Mouse (Mus musculus): ENCODE results near the gene Cstad. TPM values are rescaled to one million over a fixed set of nuclear protein-coding genes. Genes with fewer than 3 reads are reported as not detected.
A peak's percentile ranks its signal among the peaks of the same experiment; 100 is the strongest.

Gene Cstad
- polyA plus RNA-seq, 1 experiment from 2014 or later: 1.3 TPM

DNA sequence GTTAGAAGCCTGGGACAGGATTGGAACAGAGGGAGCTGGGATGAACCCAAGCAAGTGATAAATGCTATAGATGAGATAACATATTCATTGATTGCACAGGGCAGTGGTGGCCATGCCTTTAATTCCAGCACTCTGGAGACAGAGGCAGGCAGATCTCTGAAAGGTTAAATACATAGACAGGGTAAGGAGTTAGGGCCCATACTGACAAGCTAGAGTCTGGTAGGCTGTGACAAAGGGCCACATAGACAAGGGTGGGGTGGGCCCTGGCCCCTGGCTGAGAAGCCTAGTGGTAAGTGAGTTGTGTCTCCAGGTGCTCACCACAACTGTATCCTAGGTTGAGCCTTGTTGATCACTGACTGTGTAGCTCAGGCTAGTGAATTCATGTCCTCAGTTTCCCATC is 7.6 kb downstream of the Cstad start:
- peaks cover 41% of the 10 kb centered on the region for H3K4me1 ChIP-seq (ENCODE audit: control insufficient read depth, insufficient read depth, low read length)
- H3K36me3 ChIP-seq (ENCODE audit: control insufficient read depth, insufficient read depth, low read length): no peaks in the 10 kb centered on the region
- H3K4me2 ChIP-seq (ENCODE audit: low read depth, low read length): no peak overlapping the region
- H3K9ac ChIP-seq (replicated peaks; ENCODE audit: low read depth, low read length): no peak overlapping the region
- H3K27me3 ChIP-seq (ENCODE audit: control insufficient read depth, insufficient read depth, low read length): no peaks in the 10 kb centered on the region
- no peak overlapping the region for H3K4me3 ChIP-seq (ENCODE audit: low read depth, low read length)
- H3K27ac ChIP-seq (ENCODE audit: low read depth, low read length): no peak overlapping the region
- no peak for ATAC-seq (ENCODE audit: low read depth)
- no peaks in the 10 kb centered on the region for H3K9me3 ChIP-seq (ENCODE audit: control insufficient read depth, low read length)

DNA sequence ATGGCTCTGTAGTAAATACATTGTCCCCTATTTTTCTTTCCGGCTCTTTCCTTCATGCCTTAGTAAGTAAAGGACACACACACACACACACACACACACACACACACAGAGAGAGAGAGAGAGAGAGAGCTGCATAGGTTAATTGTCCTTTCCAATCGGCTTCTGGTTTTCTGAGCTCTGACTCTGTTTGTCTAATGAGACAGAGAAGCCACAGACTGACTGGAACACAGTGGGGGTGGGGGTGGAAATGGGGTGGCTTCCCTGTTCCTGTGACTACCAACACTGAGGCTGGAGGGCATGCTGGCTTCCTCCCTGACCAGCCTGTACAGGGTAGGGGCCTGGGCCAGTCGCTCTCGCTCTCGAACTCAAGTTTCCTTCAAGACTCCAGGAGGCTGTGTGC is 8.9 kb downstream of the Cstad start:
- no peak for ATAC-seq (ENCODE audit: low read depth)
- Histone ChIP-seq H3K9me3 (ENCODE audit: control insufficient read depth, low read length) (no peaks in the 10 kb centered on the region), H3K4me3 (ENCODE audit: low read depth, low read length) (no peak overlapping the region), H3K4me2 (ENCODE audit: low read depth, low read length) (no peak overlapping the region), H3K4me1 (ENCODE audit: control insufficient read depth, insufficient read depth, low read length) (peaks cover 53% of the 10 kb centered on the region), H3K27me3 (ENCODE audit: control insufficient read depth, insufficient read depth, low read length) (no peaks in the 10 kb centered on the region), H3K27ac (ENCODE audit: low read depth, low read length) (no peak overlapping the region), H3K36me3 (ENCODE audit: control insufficient read depth, insufficient read depth, low read length) (no peaks in the 10 kb centered on the region), H3K9ac (replicated peaks; ENCODE audit: low read depth, low read length) (no peak overlapping the region)
- WGBS: 70% methylated on average over 5 of the region's 5 CpGs

- Histone ChIP-seq H3K4me2 (ENCODE audit: low read depth, low read length) (peak overlapping the region; percentile 34), H3K4me3 (ENCODE audit: low read depth, low read length) (no peak overlapping the region), H3K4me1 (ENCODE audit: control insufficient read depth, insufficient read depth, low read length) (peaks cover 53% of the 10 kb centered on the region), H3K27me3 (ENCODE audit: control insufficient read depth, insufficient read depth, low read length) (no peaks in the 10 kb centered on the region), H3K27ac (ENCODE audit: low read depth, low read length) (peak overlapping the region; percentile 89; the same call in 1 of the 2 replicates), H3K9me3 (ENCODE audit: control insufficient read depth, low read length) (no peaks in the 10 kb centered on the region), H3K9ac (replicated peaks; ENCODE audit: low read depth, low read length) (no peak overlapping the region), H3K36me3 (ENCODE audit: control insufficient read depth, insufficient read depth, low read length) (no peaks in the 10 kb centered on the region)
- ATAC-seq (ENCODE audit: low read depth): no peak
- WGBS: 3% methylated on average over 32 of the region's 32 CpGs
These were observed 10.3 kb downstream of the Cstad start for GRCm38 (mm10) chr2:30604880-30605761.

DNA sequence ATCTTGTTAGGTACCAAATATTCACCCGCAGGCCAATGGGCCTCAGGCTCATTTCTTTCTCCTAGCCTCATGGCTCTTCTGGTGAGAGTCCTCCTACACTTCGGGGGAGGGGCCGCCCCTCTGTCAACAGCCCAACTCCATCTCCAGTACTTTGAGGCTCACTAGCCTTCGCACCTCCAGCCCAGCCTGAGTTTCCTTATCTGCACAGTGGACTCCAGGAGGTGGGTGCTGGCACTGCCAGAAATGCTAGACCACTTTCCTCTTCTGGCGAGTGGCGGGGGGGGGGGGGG is 10.9 kb downstream of the Cstad start:
- H3K27ac ChIP-seq (ENCODE audit: low read depth, low read length): peak overlapping the region; percentile 89; the same call in 1 of the 2 replicates
- no peaks in the 10 kb centered on the region for H3K36me3 ChIP-seq (ENCODE audit: control insufficient read depth, insufficient read depth, low read length)
- WGBS: 12% methylated on average over 4 of the region's 6 CpGs
- H3K4me1 ChIP-seq (ENCODE audit: control insufficient read depth, insufficient read depth, low read length): peaks cover 50% of the 10 kb centered on the region
- no peak overlapping the region for H3K9ac ChIP-seq (replicated peaks; ENCODE audit: low read depth, low read length)
- no peak for ATAC-seq (ENCODE audit: low read depth)
- H3K4me3 ChIP-seq (ENCODE audit: low read depth, low read length): no peak overlapping the region
- H3K9me3 ChIP-seq (ENCODE audit: control insufficient read depth, low read length): no peaks in the 10 kb centered on the region
- no peaks in the 10 kb centered on the region for H3K27me3 ChIP-seq (ENCODE audit: control insufficient read depth, insufficient read depth, low read length)
- peak overlapping the region; percentile 34; the same call in 1 of the 2 replicates for H3K4me2 ChIP-seq (ENCODE audit: low read depth, low read length)

- Histone ChIP-seq H3K27ac (ENCODE audit: low read depth, low read length) (peak overlapping the region; percentile 89), H3K9me3 (ENCODE audit: control insufficient read depth, low read length) (no peaks in the 10 kb centered on the region), H3K4me3 (ENCODE audit: low read depth, low read length) (no peak overlapping the region), H3K9ac (replicated peaks; ENCODE audit: low read depth, low read length) (peak overlapping the region; percentile 16; the same call in 1 of the 2 replicates), H3K27me3 (ENCODE audit: control insufficient read depth, insufficient read depth, low read length) (no peaks in the 10 kb centered on the region), H3K4me2 (ENCODE audit: low read depth, low read length) (peak overlapping the region; percentile 17; the same call in 1 of the 2 replicates), H3K4me1 (ENCODE audit: control insufficient read depth, insufficient read depth, low read length) (peaks cover 41% of the 10 kb centered on the region), H3K36me3 (ENCODE audit: control insufficient read depth, insufficient read depth, low read length) (no peaks in the 10 kb centered on the region)
- 2% methylated on average over 23 of the region's 23 CpGs for WGBS
- ATAC-seq (ENCODE audit: low read depth): peak; percentile 57
These were observed 11.8 kb downstream of the Cstad start for GRCm38 (mm10) chr2:30606621-30607052.

DNA sequence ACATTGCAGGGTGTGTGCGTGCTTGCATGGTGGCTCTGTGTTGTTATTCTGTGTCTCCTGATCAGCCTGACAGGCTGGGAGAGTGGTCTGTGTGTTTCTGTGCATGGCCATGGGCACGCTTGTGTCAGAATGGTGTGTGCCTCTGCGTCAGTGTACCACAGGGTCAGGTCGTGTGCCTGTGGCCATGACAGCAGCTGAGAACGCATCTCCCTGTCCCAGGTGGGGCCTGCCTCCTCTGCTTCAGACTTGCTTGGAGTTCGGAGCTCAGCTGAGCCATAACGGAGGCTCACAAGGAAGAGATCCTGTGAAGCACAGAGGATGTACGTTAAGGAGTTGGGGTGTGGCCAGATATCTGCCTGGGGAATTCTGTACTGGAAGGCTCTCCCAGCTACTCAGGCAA is 13.1 kb downstream of the Cstad start:
- Histone ChIP-seq H3K4me3 (ENCODE audit: low read depth, low read length) (no peak overlapping the region), H3K4me2 (ENCODE audit: low read depth, low read length) (no peak overlapping the region), H3K4me1 (ENCODE audit: control insufficient read depth, insufficient read depth, low read length) (peaks cover 37% of the 10 kb centered on the region), H3K27ac (ENCODE audit: low read depth, low read length) (peak overlapping the region; percentile 89), H3K9ac (replicated peaks; ENCODE audit: low read depth, low read length) (no peak overlapping the region), H3K36me3 (ENCODE audit: control insufficient read depth, insufficient read depth, low read length) (no peaks in the 10 kb centered on the region), H3K27me3 (ENCODE audit: control insufficient read depth, insufficient read depth, low read length) (no peaks in the 10 kb centered on the region), H3K9me3 (ENCODE audit: control insufficient read depth, low read length) (no peaks in the 10 kb centered on the region)
- WGBS: 53% methylated on average over 8 of the region's 8 CpGs
- no peak for ATAC-seq (ENCODE audit: low read depth)

GRCm38 (mm10) chr2:30608690-30609201 is 13.9 kb downstream of the Cstad start:
- Histone ChIP-seq H3K36me3 (ENCODE audit: control insufficient read depth, insufficient read depth, low read length) (no peaks in the 10 kb centered on the region), H3K4me2 (ENCODE audit: low read depth, low read length) (no peak overlapping the region), H3K27ac (ENCODE audit: low read depth, low read length) (no peak overlapping the region), H3K9ac (replicated peaks; ENCODE audit: low read depth, low read length) (no peak overlapping the region), H3K9me3 (ENCODE audit: control insufficient read depth, low read length) (no peaks in the 10 kb centered on the region), H3K27me3 (ENCODE audit: control insufficient read depth, insufficient read depth, low read length) (no peaks in the 10 kb centered on the region), H3K4me3 (ENCODE audit: low read depth, low read length) (no peak overlapping the region), H3K4me1 (ENCODE audit: control insufficient read depth, insufficient read depth, low read length) (peaks cover 39% of the 10 kb centered on the region)
- WGBS: 53% methylated on average over 10 of the region's 10 CpGs
- no peak for ATAC-seq (ENCODE audit: low read depth)

DNA sequence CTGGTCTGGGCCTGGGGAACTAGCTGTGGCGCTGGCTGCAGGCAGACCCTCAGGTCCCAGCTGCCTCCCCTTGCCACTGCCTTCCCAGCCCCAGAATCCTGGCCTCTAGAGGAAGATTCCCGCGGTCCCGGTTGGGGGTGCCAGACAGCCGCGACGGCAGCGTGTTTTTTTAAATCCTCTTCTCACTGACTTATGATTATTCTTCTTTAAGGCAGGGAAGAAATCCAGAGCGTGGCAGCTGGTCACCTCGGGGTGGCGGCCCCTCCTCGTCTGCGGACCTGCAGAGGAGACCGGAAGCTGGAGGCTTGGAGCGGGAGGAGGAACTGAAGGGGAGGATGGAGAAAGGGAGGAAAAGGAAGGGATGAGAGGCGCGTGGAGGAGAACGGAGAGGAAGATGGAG is 18.7 kb downstream of the Cstad start:
- H3K4me3 ChIP-seq (ENCODE audit: low read depth, low read length): peak overlapping the region; percentile 4; the same call in 1 of the 2 replicates
- peak overlapping the region; percentile 33 for H3K4me2 ChIP-seq (ENCODE audit: low read depth, low read length)
- peak; percentile 56 for ATAC-seq (ENCODE audit: low read depth)
- 1% methylated on average over 18 of the region's 18 CpGs for WGBS
- H3K9me3 ChIP-seq (ENCODE audit: control insufficient read depth, low read length): no peaks in the 10 kb centered on the region
- H3K9ac ChIP-seq (replicated peaks; ENCODE audit: low read depth, low read length): peak overlapping the region; percentile 39; the same call in 1 of the 2 replicates
- peaks cover 14% of the 10 kb centered on the region for H3K4me1 ChIP-seq (ENCODE audit: control insufficient read depth, insufficient read depth, low read length)
- H3K36me3 ChIP-seq (ENCODE audit: control insufficient read depth, insufficient read depth, low read length): no peaks in the 10 kb centered on the region
- peak overlapping the region; percentile 84 for H3K27ac ChIP-seq (ENCODE audit: low read depth, low read length)
- no peaks in the 10 kb centered on the region for H3K27me3 ChIP-seq (ENCODE audit: control insufficient read depth, insufficient read depth, low read length)
